Mouse (Mus musculus) ES-E14 (cell line): ENCODE results near the gene Ptger4.

Source experiments
- CHD2 ChIP-seq: IDR thresholded peaks from 2 replicates; pipeline ENCODE4 v1.6.1; 2014; ENCODE audit warnings: mild to moderate bottlenecking, low read depth, low read length, inconsistent platforms
- HCFC1 ChIP-seq: IDR thresholded peaks from 2 replicates; pipeline ENCODE4 v1.6.1; 2012; ENCODE audit warnings: low read length, inconsistent platforms, borderline replicate concordance; ENCODE audit not compliant: insufficient read depth
- MAFK ChIP-seq: IDR thresholded peaks from 2 replicates; pipeline ENCODE4 v1.6.1; 2014; ENCODE audit warnings: mild to moderate bottlenecking, low read depth, low read length, inconsistent platforms; ENCODE audit not compliant: insufficient read depth
- ZNF384 ChIP-seq: IDR thresholded peaks from 2 replicates; pipeline ENCODE4 v1.6.1; 2012; ENCODE audit warnings: low read depth, low read length, inconsistent platforms

DNA sequence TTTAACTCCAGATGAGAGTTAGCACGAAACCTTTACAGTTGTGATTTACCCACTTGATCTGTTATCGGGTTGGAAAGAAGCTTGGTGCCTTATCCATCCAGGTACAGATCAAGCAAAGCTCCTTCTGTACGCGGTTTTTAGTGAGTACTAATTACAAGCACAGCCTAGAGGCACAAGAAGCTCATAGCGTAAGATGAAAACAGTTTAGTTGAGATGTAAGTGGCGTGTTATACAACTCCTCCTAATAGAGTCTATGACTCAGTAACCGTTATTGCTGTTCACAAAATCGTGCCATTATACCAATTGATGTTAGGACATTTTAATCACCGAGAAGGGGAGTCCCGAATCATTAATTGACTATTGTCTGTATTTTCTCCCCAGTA, 57.7 kb downstream of the Ptger4 start:
- no peak for TF ChIP-seq HCFC1
- no peak for TF ChIP-seq ZNF384
- no peak for TF ChIP-seq CHD2
- TF ChIP-seq MAFK: no peak
